Mouse (Mus musculus) neural tube, embryonic 14.5 days (tissue): Measurements from ENCODE around the gene Fgg. TPM values are rescaled to one million over a fixed set of nuclear protein-coding genes. Genes with fewer than 3 reads are reported as not detected.

ENCODE experiments used
- ATAC-seq: fragments of 200-750 bp; cut with Nextera tagmentation; 2 replicates; pipeline ENCODE4 v1.8.0; 2017; ENCODE audit warnings: low read depth, mild to moderate bottlenecking, moderate TSS enrichment, moderate library complexity
- H3K27ac ChIP-seq: fragments of 300-500 bp; sonication (generic); 2 replicates; pipeline ENCODE4 v1.5.1; 2014; ENCODE audit warnings: low read depth, mild to moderate bottlenecking, control low read depth, low read length, moderate library complexity, mixed read lengths
- H3K27me3 ChIP-seq: fragments of 300-500 bp; sonication (generic); 2 replicates; pipeline ENCODE4 v1.6.1; 2014; ENCODE audit warnings: low read length; ENCODE audit not compliant: control insufficient read depth, insufficient read depth
- H3K36me3 ChIP-seq: fragments of 300-500 bp; sonication (generic); 2 replicates; pipeline ENCODE4 v1.6.1; 2014; ENCODE audit warnings: low read length, mixed read lengths; ENCODE audit not compliant: control insufficient read depth, insufficient read depth
- H3K4me1 ChIP-seq: fragments of 300-500 bp; sonication (generic); 2 replicates; pipeline ENCODE4 v1.6.1; 2014; ENCODE audit warnings: low read length; ENCODE audit not compliant: control insufficient read depth, insufficient read depth
- H3K4me2 ChIP-seq: fragments of 300-500 bp; sonication (generic); 2 replicates; pipeline ENCODE4 v1.6.1; 2014; ENCODE audit warnings: mild to moderate bottlenecking, low read depth, low read length, control low read depth
- H3K4me3 ChIP-seq: fragments of 300-500 bp; sonication (generic); 2 replicates; pipeline ENCODE4 v1.5.1; 2014; ENCODE audit warnings: low read depth, low read length, control low read depth, mixed read lengths
- H3K9ac ChIP-seq: fragments of 300-500 bp; sonication (generic); replicated peaks from 2 replicates; pipeline ENCODE4 v1.6.1; 2014; ENCODE audit warnings: low read depth, mild to moderate bottlenecking, control low read depth, low read length, mixed read lengths
- H3K9me3 ChIP-seq: fragments of 300-500 bp; sonication (generic); 2 replicates; pipeline ENCODE4 v1.6.1; 2016; ENCODE audit warnings: low read length; ENCODE audit not compliant: control insufficient read depth
- WGBS: fragments of 180-500 bp; shearing (Covaris S2); extraction: QIAGEN DNeasy Blood & Tissue Kit; methylation state at CpG from one replicate; pipeline ENCODE4 v1.1.7; 2014; 5-methylcytosine and 5-hydroxymethylcytosine counted together
- polyA plus RNA-seq: library from polyadenylated mRNA; unstranded; fragments of >200 nt; fragmentation: Nextera tagmentation; extraction: Ambion mirVana; gene quantifications from 2 replicates; pipeline ENCODE4 v1.2.1, GENCODE M21; 2014

Fgg gene
- 0.23 and 0.45 TPM in 2 replicates for polyA plus RNA-seq

DNA sequence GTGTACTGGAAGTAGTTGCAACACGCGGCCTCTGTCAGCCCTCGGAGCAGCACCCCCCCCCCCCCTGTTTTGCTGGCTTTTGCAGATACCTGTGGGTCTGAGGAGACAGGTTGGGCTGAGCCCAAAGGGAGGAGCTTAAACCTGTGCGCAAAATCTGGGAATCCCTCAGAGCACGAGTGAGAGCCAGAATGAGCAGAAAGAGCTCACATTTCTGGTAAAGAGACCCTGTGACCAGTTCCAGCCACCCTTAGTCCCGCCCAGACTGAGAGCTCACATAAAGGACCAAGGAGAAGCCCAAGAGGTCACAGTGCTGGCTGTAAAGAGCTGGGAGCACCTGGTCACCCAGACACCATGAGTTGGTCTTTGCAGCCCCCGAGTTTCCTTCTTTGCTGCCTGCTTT, at the start of gene Fgg:
Gene Fgg (plus strand): TSS at position 168 of the 400 bp plus-strand sequence.
- no peaks in the 10 kb centered on the region for H3K36me3 ChIP-seq
- no peak for ATAC-seq
- WGBS = 57% methylated on average over 7 of the region's 7 CpGs

GRCm38 (mm10) chr3:82971046-82971445, 36.5 kb upstream of the Fgg start:
- Histone ChIP-seq H3K27ac (no peak overlapping the region), H3K4me2 (no peak overlapping the region), H3K27me3 (no peaks in the 10 kb centered on the region), H3K4me3 (no peak overlapping the region), H3K36me3 (no peaks in the 10 kb centered on the region), H3K4me1 (no peaks in the 10 kb centered on the region), H3K9me3 (no peaks in the 10 kb centered on the region), H3K9ac (no peak overlapping the region)
- no peak for ATAC-seq
- WGBS = 72% methylated on average over 3 of the region's 3 CpGs

More for the DNA sequence above, at the start of gene Fgg:
- Histone ChIP-seq H3K27ac (no peak within 1 kb of the TSS), H3K9me3 (no peaks in the 10 kb centered on the region), H3K27me3 (no peaks in the 10 kb centered on the region), H3K9ac (no peak within 1 kb of the TSS), H3K4me2 (no peak within 1 kb of the TSS), H3K4me1 (no peaks in the 10 kb centered on the region), H3K4me3 (no peak within 1 kb of the TSS)

- no peaks in the 10 kb centered on the region for H3K27me3 ChIP-seq
- H3K36me3 ChIP-seq = no peaks in the 10 kb centered on the region
- no peak overlapping the region for H3K27ac ChIP-seq
- 86% methylated on average over 6 of the region's 6 CpGs for WGBS
- H3K4me2 ChIP-seq = no peak overlapping the region
- H3K4me3 ChIP-seq = no peak overlapping the region
- no peaks in the 10 kb centered on the region for H3K9me3 ChIP-seq
- no peak for ATAC-seq
- H3K4me1 ChIP-seq = no peaks in the 10 kb centered on the region
- H3K9ac ChIP-seq = no peak overlapping the region
Observed at GRCm38 (mm10) chr3:82980818-82981217, 26.7 kb upstream of the Fgg start.

DNA sequence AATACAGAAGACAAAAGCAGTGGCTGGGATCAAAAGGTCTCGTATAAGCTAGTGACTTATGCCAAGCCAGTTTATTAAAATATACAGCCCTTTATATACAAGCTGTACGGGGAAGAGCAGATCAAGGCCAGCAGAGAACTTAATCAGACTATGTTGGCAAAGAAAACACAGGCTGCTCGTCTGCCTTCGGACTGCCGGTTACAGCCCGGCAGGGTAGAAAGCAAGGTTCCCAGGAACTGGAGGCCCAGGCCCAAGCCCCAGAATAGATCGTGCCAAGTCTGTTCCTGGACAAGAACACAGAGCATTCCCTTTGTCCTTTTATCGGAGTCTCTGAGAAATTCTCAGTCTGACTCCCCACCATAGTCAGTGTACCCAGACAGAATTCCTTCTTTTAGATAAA, 25.7 kb upstream of the Fgg start:
- Histone ChIP-seq H3K9ac (no peak overlapping the region), H3K4me1 (no peaks in the 10 kb centered on the region), H3K27ac (no peak overlapping the region), H3K4me3 (no peak overlapping the region), H3K9me3 (no peaks in the 10 kb centered on the region), H3K4me2 (no peak overlapping the region), H3K27me3 (no peaks in the 10 kb centered on the region), H3K36me3 (no peaks in the 10 kb centered on the region)
- 70% methylated on average over 8 of the region's 8 CpGs for WGBS
- no peak for ATAC-seq

GRCm38 (mm10) chr3:82984840-82985239, 22.7 kb upstream of the Fgg start:
- Histone ChIP-seq H3K4me2 (no peak overlapping the region), H3K27me3 (no peaks in the 10 kb centered on the region), H3K27ac (no peak overlapping the region), H3K9me3 (no peaks in the 10 kb centered on the region), H3K36me3 (no peaks in the 10 kb centered on the region), H3K4me3 (no peak overlapping the region), H3K9ac (no peak overlapping the region), H3K4me1 (no peaks in the 10 kb centered on the region)
- no peak for ATAC-seq
- 78% methylated on average over 2 of the region's 2 CpGs for WGBS

GRCm38 (mm10) chr3:82991963-82992362, 15.6 kb upstream of the Fgg start:
- no peaks in the 10 kb centered on the region for H3K36me3 ChIP-seq
- H3K4me1 ChIP-seq = peaks cover 5% of the 10 kb centered on the region; the same call in 1 of the 2 replicates
- WGBS = 80% methylated on average over 12 of the region's 12 CpGs
- ATAC-seq = no peak
- no peaks in the 10 kb centered on the region for H3K9me3 ChIP-seq
- no peaks in the 10 kb centered on the region for H3K27me3 ChIP-seq
- no peak overlapping the region for H3K4me3 ChIP-seq
- H3K9ac ChIP-seq = no peak overlapping the region
- H3K27ac ChIP-seq = no peak overlapping the region
- no peak overlapping the region for H3K4me2 ChIP-seq

DNA sequence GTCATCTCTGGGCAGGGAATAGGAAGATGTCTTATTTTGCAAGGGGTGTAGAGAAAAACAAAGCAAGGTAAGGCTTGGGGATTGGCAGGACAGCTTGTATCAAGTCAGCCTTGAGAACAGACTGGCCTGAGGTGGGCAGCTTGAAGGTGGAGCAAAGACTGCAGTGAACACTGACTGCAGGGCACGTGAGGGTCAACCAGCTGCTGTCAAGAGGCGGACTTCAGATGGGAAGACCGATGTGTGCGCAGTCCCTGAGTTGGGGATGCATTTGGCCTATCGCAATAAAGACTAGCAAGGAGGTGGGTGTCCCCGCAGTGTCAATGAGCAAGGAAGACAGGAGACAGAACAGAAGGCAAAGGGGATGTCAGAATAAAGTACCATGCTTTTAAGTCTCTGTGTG, 14.6 kb upstream of the Fgg start:
- H3K4me3 ChIP-seq = no peak overlapping the region
- 89% methylated on average over 6 of the region's 6 CpGs for WGBS
- no peak for ATAC-seq

GRCm38 (mm10) chr3:82995368-82995767, 12.2 kb upstream of the Fgg start:
- Histone ChIP-seq H3K4me3 (peak overlapping the region; percentile 11; the same call in 1 of the 2 replicates), H3K27me3 (no peaks in the 10 kb centered on the region), H3K9ac (peak overlapping the region; percentile 21; the same call in 1 of the 2 replicates), H3K9me3 (no peaks in the 10 kb centered on the region), H3K27ac (no peak overlapping the region), H3K36me3 (no peaks in the 10 kb centered on the region), H3K4me1 (peaks cover 5% of the 10 kb centered on the region; the same call in 1 of the 2 replicates), H3K4me2 (peak overlapping the region; percentile 49)
- WGBS = 3% methylated on average over 24 of the region's 24 CpGs
- ATAC-seq = peak; percentile 69

More for the DNA sequence above, 14.6 kb upstream of the Fgg start:
- Histone ChIP-seq H3K4me1 (peaks cover 5% of the 10 kb centered on the region; the same call in 1 of the 2 replicates), H3K36me3 (no peaks in the 10 kb centered on the region), H3K9ac (no peak overlapping the region), H3K27ac (no peak overlapping the region), H3K4me2 (no peak overlapping the region), H3K27me3 (no peaks in the 10 kb centered on the region), H3K9me3 (no peaks in the 10 kb centered on the region)

- peaks cover 5% of the 10 kb centered on the region; the same call in 1 of the 2 replicates for H3K4me1 ChIP-seq
- H3K4me3 ChIP-seq = no peak overlapping the region
- H3K9me3 ChIP-seq = no peaks in the 10 kb centered on the region
- no peak for ATAC-seq
- 70% methylated on average over 3 of the region's 3 CpGs for WGBS
- no peaks in the 10 kb centered on the region for H3K27me3 ChIP-seq
- no peaks in the 10 kb centered on the region for H3K36me3 ChIP-seq
- H3K9ac ChIP-seq = no peak overlapping the region
- H3K27ac ChIP-seq = no peak overlapping the region
- H3K4me2 ChIP-seq = no peak overlapping the region
Observed at GRCm38 (mm10) chr3:82996656-82997055, 10.9 kb upstream of the Fgg start.
